Mouse (Mus musculus) monocyte, adult 59 days (primary cell): ENCODE results near the gene Pid1. TPM values are rescaled to one million over a fixed set of nuclear protein-coding genes. Genes with fewer than 3 reads are reported as not detected.

ENCODE experiments used
- total RNA-seq, 2 experiments: library from RNA; stranded (reverse); gene quantifications; one replicate each; pipeline ENCODE4 v1.2.4; 2023

The Pid1 gene
- 100 to 1,000 TPM; 184 to 201 TPM for total RNA-seq

GRCm38 (mm10) chr1:84363967-84364366, at the start of gene Pid1:
Pid1 (minus strand) TSS chr1:84364180.

